Mouse (Mus musculus): ENCODE measurements around the gene M6pr.
A peak's percentile ranks its signal among the peaks of the same experiment; 100 is the strongest.

Gene M6pr

DNA sequence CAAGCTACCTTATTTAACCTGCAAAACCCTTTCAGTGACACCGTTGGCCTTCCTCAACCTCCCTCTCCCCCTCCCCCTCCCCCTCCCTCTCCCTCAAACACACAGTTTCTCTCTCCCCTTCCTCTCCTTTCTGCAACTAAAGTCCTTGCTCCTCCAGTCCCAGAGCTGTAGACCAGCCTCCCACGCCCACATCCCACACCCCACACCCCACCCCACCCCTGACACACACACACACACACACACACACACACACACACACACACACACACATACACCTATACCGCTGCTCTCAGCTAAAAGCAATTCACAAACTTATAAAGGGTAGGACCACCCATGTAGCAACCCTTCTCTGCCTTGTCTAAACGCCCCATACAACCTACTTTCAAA, 10.3 kb upstream of the M6pr start:
- DNase-seq (ENCODE audit: low read depth, low spot score) = no peak

GRCm38 (mm10) chr6:122299621-122300133, 8.8 kb upstream of the M6pr start:
- no peak for DNase-seq (ENCODE audit: low read depth, low spot score)

- DNase-seq (ENCODE audit: low read depth, low spot score) = no peak
Measured at GRCm38 (mm10) chr6:122302121-122302520, 6.4 kb upstream of the M6pr start.

- no peak for DNase-seq (ENCODE audit: low read depth, low spot score)
Measured at GRCm38 (mm10) chr6:122302661-122303060, 5.9 kb upstream of the M6pr start.

- DNase-seq (ENCODE audit: low read depth, low spot score) = no peak
Measured at GRCm38 (mm10) chr6:122303526-122303925, 5.0 kb upstream of the M6pr start.

DNA sequence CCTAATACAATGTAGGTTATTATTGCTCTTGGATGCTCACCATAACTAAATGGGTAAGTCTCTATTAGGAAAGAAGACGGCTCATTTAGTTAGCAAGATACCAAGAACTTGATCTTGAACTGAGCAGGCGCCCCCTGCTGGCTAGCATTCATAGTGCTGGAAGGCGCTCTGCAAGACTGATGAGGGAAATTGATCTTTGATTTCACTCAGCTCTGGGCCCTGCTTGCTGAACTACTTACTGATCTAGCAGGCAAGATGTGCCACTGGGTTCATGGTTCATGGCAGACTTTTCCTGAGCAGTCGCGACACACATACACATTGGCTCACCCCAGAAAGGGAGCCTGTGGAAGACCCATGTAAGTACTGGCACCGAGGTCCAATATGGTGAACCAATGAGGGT, 4.2 kb upstream of the M6pr start:
- DNase-seq (ENCODE audit: low read depth, low spot score) = peak; percentile 81

DNA sequence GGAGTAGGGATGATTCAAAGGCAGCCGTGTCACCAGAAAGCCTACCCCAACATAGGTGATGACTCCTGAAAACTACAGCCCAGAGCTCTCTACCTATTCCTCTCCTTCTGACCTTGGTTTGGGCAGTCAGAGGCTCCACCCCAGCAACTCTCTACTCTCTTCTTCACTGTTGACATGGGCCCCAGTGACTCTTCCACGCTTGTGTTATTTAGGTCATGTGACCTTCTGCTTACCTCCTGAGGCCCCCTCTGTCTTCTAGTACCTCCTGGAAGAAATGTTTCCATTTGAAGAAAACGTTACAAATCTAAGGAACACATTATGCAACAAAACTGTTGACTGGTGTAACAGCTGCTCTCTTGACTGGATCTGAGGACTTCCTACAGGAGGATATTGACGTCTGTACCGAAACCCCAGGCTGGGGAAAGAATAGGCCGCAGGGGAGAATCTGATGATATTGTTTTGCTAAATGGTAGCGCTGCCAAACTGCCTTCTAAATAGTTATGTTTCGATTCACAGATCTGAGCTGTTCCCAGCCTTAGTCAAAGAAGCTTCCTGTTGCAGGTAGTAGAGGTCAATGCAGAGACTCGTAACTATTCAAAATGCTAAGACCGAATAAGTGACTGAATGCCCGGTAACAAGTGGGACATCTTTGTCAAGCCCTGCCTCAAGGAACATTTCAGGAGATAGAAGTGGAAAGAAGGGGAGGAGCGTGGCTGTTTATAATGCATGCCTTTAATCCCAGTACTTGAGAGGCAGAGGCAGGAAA, 3.5 kb upstream of the M6pr start:
- no peak for DNase-seq (ENCODE audit: low read depth, low spot score)

DNA sequence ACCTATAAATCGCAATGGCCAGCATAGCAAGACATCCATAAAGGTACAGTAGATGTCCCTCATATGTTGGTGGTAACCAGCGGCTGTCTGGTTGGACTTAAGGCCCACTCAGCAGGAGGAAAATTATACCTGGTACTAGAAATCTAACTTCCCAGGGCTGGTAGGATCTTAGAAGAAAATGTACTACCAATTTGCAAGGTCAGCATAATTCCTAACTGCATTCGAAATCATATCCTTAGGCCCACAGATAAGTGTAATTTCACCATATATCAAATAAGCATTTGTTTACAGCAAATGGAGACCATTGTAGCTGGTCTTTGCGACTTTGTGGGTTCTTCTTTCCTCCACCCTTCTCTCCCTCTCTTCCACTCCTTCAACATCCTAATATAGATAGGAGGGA, 1.8 kb upstream of the M6pr start:
- DNase-seq (ENCODE audit: low read depth, low spot score) = no peak

- DNase-seq (ENCODE audit: low read depth, low spot score) = no peak
Measured at GRCm38 (mm10) chr6:122308136-122308504, 400 bp upstream of the M6pr start.

- no peak for DNase-seq (ENCODE audit: low read depth, low spot score)
Measured at GRCm38 (mm10) chr6:122309446-122309960, 983 bp downstream of the M6pr start.

DNA sequence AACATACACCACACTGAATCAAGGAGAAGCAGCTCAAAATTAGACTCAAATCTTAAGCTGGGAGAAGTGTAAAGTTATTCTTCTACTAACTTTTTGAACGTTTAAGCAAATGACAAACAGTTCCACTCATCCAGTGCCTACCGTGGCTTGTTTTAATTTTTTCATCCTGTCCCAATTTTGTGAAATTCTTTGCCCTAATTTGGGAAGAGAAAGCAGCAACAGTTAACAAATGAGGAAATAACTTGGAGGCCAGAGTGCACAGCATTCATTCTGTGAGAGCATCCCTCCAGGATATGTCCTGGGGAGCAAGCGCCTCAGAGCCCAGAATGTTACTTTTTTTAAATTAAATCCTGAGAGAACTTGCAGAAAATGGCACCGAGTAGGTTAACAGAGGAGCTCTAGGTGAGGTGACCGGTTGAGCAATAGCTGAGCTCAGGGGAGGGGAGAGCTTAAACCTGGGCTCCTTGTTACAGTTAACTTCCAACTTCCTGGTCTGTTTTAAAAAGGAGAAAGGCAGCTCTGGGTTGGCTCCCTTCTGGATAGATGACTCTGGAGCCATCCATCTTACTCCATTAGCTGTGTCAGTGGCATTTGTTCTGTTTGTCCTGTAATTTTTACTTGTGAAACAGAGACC, 1.8 kb downstream of the M6pr start:
- no peak for DNase-seq (ENCODE audit: low read depth, low spot score)

GRCm38 (mm10) chr6:122318726-122319125, 10.2 kb downstream of the M6pr start:
- DNase-seq (ENCODE audit: low read depth, low spot score) = no peak

DNA sequence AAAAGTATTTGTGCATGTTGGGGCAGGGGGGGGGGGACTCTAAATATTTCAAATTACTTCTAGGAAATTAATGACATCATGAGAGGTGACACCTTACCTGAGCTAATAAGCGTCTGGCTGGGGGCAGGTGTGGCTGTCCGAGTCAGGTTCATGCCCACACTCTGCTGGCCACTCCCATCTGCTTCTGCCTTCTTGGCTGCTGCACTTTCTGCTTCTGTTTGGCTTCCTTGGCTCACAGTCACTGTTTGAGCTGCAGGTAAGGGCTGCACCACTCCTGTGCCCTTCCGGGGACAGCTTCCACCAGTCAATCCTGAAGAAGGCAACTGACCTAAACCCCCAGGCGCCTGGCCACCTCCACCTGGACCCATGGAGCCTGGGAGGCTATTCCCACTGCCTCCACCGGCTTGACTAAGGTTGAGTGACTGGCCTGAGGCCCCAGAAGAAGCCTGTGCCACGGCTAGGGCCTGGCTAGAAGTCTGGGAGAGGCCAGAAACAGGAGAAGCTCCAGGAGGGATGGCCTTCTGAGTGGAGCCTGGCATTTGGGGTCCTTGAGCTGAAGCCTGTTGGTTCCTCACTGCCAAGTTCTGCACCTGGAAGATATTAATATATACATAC, 16.9 kb downstream of the M6pr start:
- no peak for DNase-seq (ENCODE audit: low read depth, low spot score)

GRCm38 (mm10) chr6:122333081-122333612, 24.6 kb downstream of the M6pr start:
- DNase-seq (ENCODE audit: low read depth, low spot score) = no peak

DNA sequence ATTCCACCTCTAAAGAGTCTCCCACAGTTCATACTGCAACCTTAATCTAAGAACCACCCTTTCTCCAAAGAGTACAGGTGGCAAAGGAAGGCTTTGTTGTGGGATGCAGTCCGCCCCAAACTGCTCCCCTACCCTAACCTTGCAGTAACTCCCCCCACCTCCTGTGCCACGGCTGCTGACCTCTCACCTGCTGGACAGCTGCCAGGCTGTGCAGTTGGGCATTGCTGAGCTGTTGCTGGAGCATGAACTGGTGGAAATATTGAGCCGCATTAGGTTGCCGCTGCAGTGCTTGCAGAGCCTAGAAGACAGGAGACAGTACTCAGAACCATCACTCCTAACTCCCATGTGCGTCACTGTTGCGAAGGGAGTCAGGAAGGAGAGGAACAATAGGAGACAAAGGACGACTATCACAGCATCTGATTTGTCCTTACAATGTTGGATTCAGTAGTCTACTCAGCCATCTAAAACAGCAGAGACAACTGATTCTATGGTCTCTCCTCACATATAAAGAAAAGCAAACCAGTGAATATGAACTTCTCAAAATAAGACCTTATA, 26.3 kb downstream of the M6pr start:
- DNase-seq (ENCODE audit: low read depth, low spot score) = no peak

- no peak for DNase-seq (ENCODE audit: low read depth, low spot score)
Measured at GRCm38 (mm10) chr6:122337546-122337945, 29.0 kb downstream of the M6pr start.

- DNase-seq (ENCODE audit: low read depth, low spot score) = peak; percentile 59
Measured at GRCm38 (mm10) chr6:122339047-122339647, 30.6 kb downstream of the M6pr start.

DNA sequence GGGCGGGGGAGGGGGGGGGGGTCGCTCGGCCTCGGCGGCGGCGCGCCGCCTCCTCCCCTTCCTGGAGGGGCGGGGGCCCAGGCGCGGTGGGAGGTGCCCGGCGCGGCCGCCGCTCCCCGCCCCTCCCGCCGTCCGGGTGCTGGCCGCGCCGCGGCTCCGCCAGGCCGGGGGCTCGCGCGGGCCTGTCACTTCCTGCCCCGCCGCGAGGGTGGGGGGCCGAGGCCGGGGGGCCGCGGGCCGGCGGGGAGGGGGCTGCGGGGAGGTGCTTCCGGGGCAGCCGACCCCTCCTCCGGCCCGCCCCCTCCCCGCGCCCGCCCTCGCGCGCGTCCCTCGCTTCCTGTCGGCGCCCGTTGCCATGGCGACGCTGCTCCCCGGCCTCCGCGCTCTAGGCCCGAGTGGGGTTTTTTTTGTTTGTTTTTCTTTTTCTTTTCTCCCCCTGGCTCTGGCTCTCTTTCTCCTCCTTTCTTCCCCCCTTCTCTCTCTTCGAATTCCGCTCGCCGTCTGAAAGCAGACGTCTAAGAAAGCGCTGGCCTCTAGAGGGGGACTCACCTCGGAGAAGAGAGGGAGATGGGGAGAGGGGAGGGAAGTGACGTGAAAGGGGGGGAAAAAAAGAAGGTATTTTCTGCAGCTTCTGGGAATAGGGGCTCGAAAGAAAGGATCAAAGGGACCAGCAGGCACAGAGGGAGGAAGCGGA, 31.3 kb downstream of the M6pr start:
- peak; percentile 92 for DNase-seq (ENCODE audit: low read depth, low spot score)

DNA sequence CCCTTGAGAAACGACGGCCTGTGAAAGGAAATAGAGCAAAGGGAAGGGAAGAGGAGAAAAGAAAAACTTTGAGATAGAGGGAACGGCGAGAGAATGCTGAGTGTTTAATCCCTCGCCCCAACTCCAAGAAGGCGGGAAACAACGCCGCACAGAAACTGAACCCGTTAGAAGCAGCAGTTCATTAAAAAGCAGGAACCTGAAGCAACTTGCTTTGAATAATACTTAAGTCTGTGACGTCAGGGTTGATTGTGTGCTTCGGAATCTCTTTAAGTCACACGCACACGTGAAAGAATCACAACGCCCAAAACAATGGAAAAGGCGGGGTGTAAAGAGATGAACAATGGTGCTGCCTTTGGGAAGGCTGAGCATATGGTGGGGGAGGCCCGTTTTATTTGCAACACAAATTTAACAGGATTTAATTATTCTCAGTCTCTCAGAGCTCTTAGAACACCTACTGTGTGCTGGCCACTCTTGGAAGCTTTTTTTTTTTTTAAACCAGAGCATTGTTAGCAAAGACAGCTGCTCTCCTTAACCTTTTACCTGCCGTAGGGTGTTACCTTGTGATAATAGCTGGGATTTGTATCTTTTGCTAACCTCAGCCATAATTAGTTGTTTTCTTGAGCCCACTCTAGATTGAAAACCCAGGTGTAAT, 32.0 kb downstream of the M6pr start, which contains the start of gene Phc1:
Gene Phc1, minus strand, starts transcription at position 213 of the 652 bp plus-strand sequence.
- DNase-seq (ENCODE audit: low read depth, low spot score) = peak; percentile 72
